Mouse (Mus musculus): Measurements from ENCODE around the gene Wdr26. TPM values are rescaled to one million over a fixed set of nuclear protein-coding genes. Genes with fewer than 3 reads are reported as not detected.

Gene Wdr26
- polyA plus RNA-seq, 1 experiment: 167 TPM

DNA sequence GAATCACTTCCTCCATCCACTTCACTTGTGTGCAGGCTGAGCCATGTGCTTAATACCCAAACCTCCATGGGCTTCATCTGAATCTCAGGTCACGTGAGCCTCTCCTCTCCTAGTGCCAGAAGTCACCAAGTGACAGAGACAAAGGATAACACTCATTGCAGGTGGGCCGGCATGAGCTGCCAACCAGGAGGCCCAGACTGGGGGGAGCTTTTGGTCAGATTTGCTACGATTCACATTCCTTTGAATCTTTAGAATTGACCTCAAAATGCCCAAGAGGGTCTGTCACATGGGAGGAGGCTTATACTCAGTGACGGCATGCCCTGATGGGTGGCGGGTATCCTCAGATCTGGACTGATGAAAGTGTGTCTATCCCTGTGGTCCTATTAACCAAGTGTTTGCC is 16.8 kb upstream of the Wdr26 start:
- TF ChIP-seq CTCF (IDR thresholded peaks at IDR 0.05; ENCODE audit: low read depth, low read length) (no peak), EP300 (IDR thresholded peaks at IDR 0.05; ENCODE audit: insufficient read depth, low read depth, low read length) (no peak), POLR2A (IDR thresholded peaks at IDR 0.05; ENCODE audit: insufficient read depth, low read length) (no peak)
- Histone ChIP-seq H3K27me3 (ENCODE audit: control insufficient read depth, insufficient read depth, low read length, poor library complexity, severe bottlenecking) (no peaks in the 10 kb centered on the region), H3K9ac (ENCODE audit: low read depth, poor library complexity, severe bottlenecking) (no peak overlapping the region), H3K4me1 (ENCODE audit: control insufficient read depth, insufficient read depth, low read length) (peaks cover 4% of the 10 kb centered on the region), H3K27ac (ENCODE audit: insufficient read depth, low read length) (no peak overlapping the region), H3K9me3 (replicated peaks; ENCODE audit: control insufficient read depth, insufficient read depth, low read length, poor library complexity, severe bottlenecking) (no peaks in the 10 kb centered on the region), H3K36me3 (ENCODE audit: control insufficient read depth, insufficient read depth, low read length, poor library complexity, severe bottlenecking) (no peaks in the 10 kb centered on the region), H3K4me3 (ENCODE audit: low read depth, low read length) (no peak overlapping the region)

DNA sequence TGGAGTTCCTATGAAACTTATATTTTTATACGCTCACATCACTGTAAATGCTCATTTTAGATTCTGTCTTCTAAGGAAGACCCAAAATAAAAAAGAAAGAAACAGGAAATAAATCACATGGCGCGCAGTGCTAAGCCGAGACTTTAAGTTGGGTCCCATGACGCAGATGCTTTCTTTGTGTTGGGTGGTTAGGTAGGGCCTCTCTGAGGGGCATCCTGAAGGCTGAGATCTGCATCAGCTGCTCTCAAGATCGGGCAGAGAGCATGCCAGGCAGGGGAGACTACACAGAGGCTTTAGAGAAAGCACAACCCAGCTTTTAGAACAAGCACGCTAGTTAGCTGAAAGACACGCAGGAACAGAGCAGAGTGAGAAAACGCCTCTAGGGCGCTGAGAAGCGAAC is 16.0 kb upstream of the Wdr26 start:
- Histone ChIP-seq H3K27me3 (ENCODE audit: control insufficient read depth, insufficient read depth, low read length, poor library complexity, severe bottlenecking) (no peaks in the 10 kb centered on the region), H3K4me1 (ENCODE audit: control insufficient read depth, insufficient read depth, low read length) (peaks cover 4% of the 10 kb centered on the region), H3K27ac (ENCODE audit: insufficient read depth, low read length) (no peak overlapping the region), H3K4me3 (ENCODE audit: low read depth, low read length) (no peak overlapping the region), H3K36me3 (ENCODE audit: control insufficient read depth, insufficient read depth, low read length, poor library complexity, severe bottlenecking) (no peaks in the 10 kb centered on the region), H3K9ac (ENCODE audit: low read depth, poor library complexity, severe bottlenecking) (no peak overlapping the region), H3K9me3 (replicated peaks; ENCODE audit: control insufficient read depth, insufficient read depth, low read length, poor library complexity, severe bottlenecking) (no peaks in the 10 kb centered on the region)
- no peak for TF ChIP-seq EP300 (IDR thresholded peaks at IDR 0.05; ENCODE audit: insufficient read depth, low read depth, low read length)
- TF ChIP-seq CTCF (IDR thresholded peaks at IDR 0.05; ENCODE audit: low read depth, low read length): no peak
- no peak for TF ChIP-seq POLR2A (IDR thresholded peaks at IDR 0.05; ENCODE audit: insufficient read depth, low read length)

DNA sequence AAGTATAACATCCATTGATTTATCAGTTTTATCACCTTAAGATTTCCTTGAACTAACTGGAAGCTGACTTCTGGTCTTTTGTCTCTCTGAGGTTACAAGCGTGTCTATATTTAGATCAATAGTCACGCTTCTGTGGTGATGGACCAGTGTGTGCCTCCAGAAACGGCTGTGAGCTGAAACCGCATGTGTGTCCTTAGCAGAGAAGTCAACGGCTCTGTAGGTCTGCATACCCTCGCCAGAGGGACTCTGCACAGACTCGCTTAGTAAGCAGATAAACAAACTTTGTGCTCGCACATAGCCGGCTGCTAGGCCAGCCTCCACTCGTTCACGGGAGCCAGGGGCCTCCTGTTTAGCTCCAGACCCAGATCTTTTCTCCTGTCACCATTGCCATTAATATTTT is 15.0 kb upstream of the Wdr26 start:
- H3K27ac ChIP-seq (ENCODE audit: insufficient read depth, low read length): no peak overlapping the region
- H3K27me3 ChIP-seq (ENCODE audit: control insufficient read depth, insufficient read depth, low read length, poor library complexity, severe bottlenecking): no peaks in the 10 kb centered on the region
- no peaks in the 10 kb centered on the region for H3K9me3 ChIP-seq (replicated peaks; ENCODE audit: control insufficient read depth, insufficient read depth, low read length, poor library complexity, severe bottlenecking)
- no peak overlapping the region for H3K9ac ChIP-seq (ENCODE audit: low read depth, poor library complexity, severe bottlenecking)
- H3K4me3 ChIP-seq (ENCODE audit: low read depth, low read length): no peak overlapping the region
- peaks cover 4% of the 10 kb centered on the region for H3K4me1 ChIP-seq (ENCODE audit: control insufficient read depth, insufficient read depth, low read length)
- no peaks in the 10 kb centered on the region for H3K36me3 ChIP-seq (ENCODE audit: control insufficient read depth, insufficient read depth, low read length, poor library complexity, severe bottlenecking)
- TF ChIP-seq EP300 (IDR thresholded peaks at IDR 0.05; ENCODE audit: insufficient read depth, low read depth, low read length) (no peak), CTCF (IDR thresholded peaks at IDR 0.05; ENCODE audit: low read depth, low read length) (no peak), POLR2A (IDR thresholded peaks at IDR 0.05; ENCODE audit: insufficient read depth, low read length) (no peak)

DNA sequence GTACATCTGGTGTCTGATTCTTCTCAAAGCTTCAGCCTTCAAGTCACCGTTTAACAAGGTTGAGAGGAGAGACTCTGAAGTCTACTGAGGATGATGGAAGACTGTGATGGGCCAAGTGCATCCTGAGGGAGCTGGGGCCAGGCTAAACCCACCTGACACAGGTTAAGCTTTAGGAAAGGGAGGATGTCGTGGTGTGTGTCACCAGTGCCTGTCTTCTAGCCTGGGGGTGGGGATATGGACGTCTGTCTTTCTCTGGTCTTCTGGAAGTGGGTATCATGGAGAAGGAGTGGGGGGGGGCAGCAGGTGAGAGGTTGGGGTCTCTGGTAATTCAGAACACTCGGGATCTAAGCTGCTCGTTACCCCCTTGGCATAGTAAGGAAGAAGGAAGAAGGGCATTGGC is 13.5 kb upstream of the Wdr26 start:
- Histone ChIP-seq H3K36me3 (ENCODE audit: control insufficient read depth, insufficient read depth, low read length, poor library complexity, severe bottlenecking) (no peaks in the 10 kb centered on the region), H3K9ac (ENCODE audit: low read depth, poor library complexity, severe bottlenecking) (no peak overlapping the region), H3K9me3 (replicated peaks; ENCODE audit: control insufficient read depth, insufficient read depth, low read length, poor library complexity, severe bottlenecking) (no peaks in the 10 kb centered on the region), H3K4me1 (ENCODE audit: control insufficient read depth, insufficient read depth, low read length) (no peaks in the 10 kb centered on the region), H3K4me3 (ENCODE audit: low read depth, low read length) (no peak overlapping the region), H3K27me3 (ENCODE audit: control insufficient read depth, insufficient read depth, low read length, poor library complexity, severe bottlenecking) (no peaks in the 10 kb centered on the region), H3K27ac (ENCODE audit: insufficient read depth, low read length) (no peak overlapping the region)
- no peak for TF ChIP-seq EP300 (IDR thresholded peaks at IDR 0.05; ENCODE audit: insufficient read depth, low read depth, low read length)
- TF ChIP-seq CTCF (IDR thresholded peaks at IDR 0.05; ENCODE audit: low read depth, low read length): no peak
- no peak for TF ChIP-seq POLR2A (IDR thresholded peaks at IDR 0.05; ENCODE audit: insufficient read depth, low read length)

DNA sequence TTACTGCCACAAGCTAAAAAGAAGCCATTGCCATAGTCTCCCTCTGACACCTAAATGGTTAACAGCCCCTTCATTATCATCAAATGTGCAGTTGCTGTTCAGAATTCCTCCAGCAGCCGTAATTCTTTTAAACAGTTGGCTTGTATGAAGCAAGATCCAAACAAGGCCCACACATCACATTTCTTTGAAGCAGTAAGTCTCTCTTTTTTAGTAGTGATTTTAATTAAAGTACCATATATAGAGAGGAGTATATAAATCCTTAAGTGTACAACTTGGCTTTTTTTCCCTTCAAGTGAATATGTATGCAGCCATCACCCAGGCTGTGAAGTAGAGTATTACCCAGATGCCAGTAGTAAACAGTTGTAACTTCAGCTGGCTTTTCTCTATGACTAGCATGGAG is 10.2 kb upstream of the Wdr26 start:
- TF ChIP-seq CTCF (IDR thresholded peaks at IDR 0.05; ENCODE audit: low read depth, low read length) (no peak), POLR2A (IDR thresholded peaks at IDR 0.05; ENCODE audit: insufficient read depth, low read length) (no peak)
- Histone ChIP-seq H3K4me1 (ENCODE audit: control insufficient read depth, insufficient read depth, low read length) (no peaks in the 10 kb centered on the region), H3K36me3 (ENCODE audit: control insufficient read depth, insufficient read depth, low read length, poor library complexity, severe bottlenecking) (no peaks in the 10 kb centered on the region), H3K27ac (ENCODE audit: insufficient read depth, low read length) (no peak overlapping the region), H3K4me3 (ENCODE audit: low read depth, low read length) (no peak overlapping the region), H3K27me3 (ENCODE audit: control insufficient read depth, insufficient read depth, low read length, poor library complexity, severe bottlenecking) (no peaks in the 10 kb centered on the region), H3K9ac (ENCODE audit: low read depth, poor library complexity, severe bottlenecking) (no peak overlapping the region), H3K9me3 (replicated peaks; ENCODE audit: control insufficient read depth, insufficient read depth, low read length, poor library complexity, severe bottlenecking) (no peaks in the 10 kb centered on the region)

DNA sequence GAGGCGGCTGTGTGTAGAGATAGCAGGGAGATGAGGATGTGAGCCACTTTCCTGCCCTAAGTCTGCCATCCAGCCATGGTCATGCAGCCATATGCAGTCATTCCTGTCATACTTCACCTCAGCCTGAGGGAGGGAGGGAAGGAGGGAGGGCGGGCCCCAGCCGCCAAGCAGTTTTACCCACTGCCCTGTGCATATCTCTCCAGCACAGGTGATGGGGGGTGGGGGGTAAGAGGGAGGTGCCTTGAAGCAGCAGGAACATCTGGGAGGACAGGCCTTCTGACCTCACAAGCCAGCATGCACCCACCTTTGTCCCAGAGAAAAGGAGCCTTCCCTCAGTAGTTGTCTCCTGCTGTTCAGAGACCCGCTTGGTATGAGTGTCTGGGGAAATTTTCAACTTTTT is 4.5 kb upstream of the Wdr26 start:
- TF ChIP-seq EP300 (IDR thresholded peaks at IDR 0.05; ENCODE audit: insufficient read depth, low read depth, low read length) (no peak), CTCF (IDR thresholded peaks at IDR 0.05; ENCODE audit: low read depth, low read length) (no peak)
- no peak overlapping the region for H3K4me3 ChIP-seq (ENCODE audit: low read depth, low read length)
- H3K4me1 ChIP-seq (ENCODE audit: control insufficient read depth, insufficient read depth, low read length): no peaks in the 10 kb centered on the region
- H3K27ac ChIP-seq (ENCODE audit: insufficient read depth, low read length): no peak overlapping the region
- H3K36me3 ChIP-seq (ENCODE audit: control insufficient read depth, insufficient read depth, low read length, poor library complexity, severe bottlenecking): no peaks in the 10 kb centered on the region
- H3K9ac ChIP-seq (ENCODE audit: low read depth, poor library complexity, severe bottlenecking): no peak overlapping the region
- H3K9me3 ChIP-seq (replicated peaks; ENCODE audit: control insufficient read depth, insufficient read depth, low read length, poor library complexity, severe bottlenecking): no peaks in the 10 kb centered on the region
- no peaks in the 10 kb centered on the region for H3K27me3 ChIP-seq (ENCODE audit: control insufficient read depth, insufficient read depth, low read length, poor library complexity, severe bottlenecking)
